Mouse (Mus musculus) testis, adult 2 months (tissue): ENCODE data around the gene Mindy2. TPM values are rescaled to one million over a fixed set of nuclear protein-coding genes. Genes with fewer than 3 reads are reported as not detected.

Source experiments
- H3K27ac ChIP-seq: fragments of 200-500 bp; 2 replicates; pipeline ENCODE4 v1.5.1; 2012; ENCODE audit warnings: low read depth, low read length; ENCODE audit not compliant: control insufficient read depth, insufficient read depth
- H3K27me3 ChIP-seq: fragments of 200-500 bp; 2 replicates; pipeline ENCODE4 v1.6.1; 2012; ENCODE audit warnings: mild to moderate bottlenecking, low read length, moderate library complexity; ENCODE audit not compliant: control insufficient read depth, insufficient read depth
- H3K36me3 ChIP-seq: fragments of 200-500 bp; 2 replicates; pipeline ENCODE4 v1.6.1; 2012; ENCODE audit warnings: mild to moderate bottlenecking, low read length; ENCODE audit not compliant: control insufficient read depth, insufficient read depth
- H3K4me1 ChIP-seq: fragments of 200-500 bp; 2 replicates; pipeline ENCODE4 v1.6.1; 2012; ENCODE audit warnings: low read length; ENCODE audit not compliant: control insufficient read depth, insufficient read depth
- H3K4me3 ChIP-seq: fragments of 200-500 bp; 2 replicates; pipeline ENCODE4 v1.5.1; 2012; ENCODE audit warnings: low read depth, mild to moderate bottlenecking, low read length, moderate library complexity, mixed read lengths; ENCODE audit not compliant: control insufficient read depth
- CTCF ChIP-seq: fragments of 200-500 bp; IDR thresholded peaks from 2 replicates; pipeline ENCODE4 v1.5.1; 2012; ENCODE audit warnings: low read depth, mild to moderate bottlenecking, inconsistent platforms, low read length, moderate library complexity; ENCODE audit not compliant: control insufficient read depth, insufficient read depth, insufficient replicate concordance
- POLR2A ChIP-seq: fragments of 200-500 bp; IDR thresholded peaks from 2 replicates; pipeline ENCODE4 v1.6.1; 2012; ENCODE audit warnings: low read depth, mild to moderate bottlenecking, inconsistent platforms, low read length, moderate library complexity; ENCODE audit not compliant: control insufficient read depth
- polyA plus RNA-seq: library from polyadenylated mRNA; depleted of rRNA; stranded (reverse); fragments of >200 nt; gene quantifications from 2 replicates; pipeline ENCODE4 v1.2.3, GENCODE M21; 2012

The Mindy2 gene
- polyA plus RNA-seq, 1 experiment, result 1.7 TPM

- no peaks in the 10 kb centered on the region; the same call in 1 of the 2 replicates for H3K4me1 ChIP-seq
- H3K36me3 ChIP-seq, result no peaks in the 10 kb centered on the region
- H3K4me3 ChIP-seq, result no peak overlapping the region
- no peak for TF ChIP-seq POLR2A
- TF ChIP-seq CTCF, result no peak
- no peak overlapping the region for H3K27ac ChIP-seq
- no peaks in the 10 kb centered on the region for H3K27me3 ChIP-seq
Observed at GRCm38 (mm10) chr9:70673656-70674055, 16.7 kb upstream of the Mindy2 start.

GRCm38 (mm10) chr9:70671772-70672579 is 15.0 kb upstream of the Mindy2 start:
- Histone ChIP-seq H3K4me3 (no peak overlapping the region), H3K4me1 (no peaks in the 10 kb centered on the region), H3K27ac (no peak overlapping the region), H3K27me3 (no peaks in the 10 kb centered on the region), H3K36me3 (no peaks in the 10 kb centered on the region)
- TF ChIP-seq POLR2A (no peak), CTCF (no peak)

- H3K27me3 ChIP-seq, result no peaks in the 10 kb centered on the region
- H3K4me3 ChIP-seq, result no peak overlapping the region
- no peaks in the 10 kb centered on the region for H3K4me1 ChIP-seq
- TF ChIP-seq CTCF, result no peak
- TF ChIP-seq POLR2A, result no peak
- H3K36me3 ChIP-seq, result no peaks in the 10 kb centered on the region
- H3K27ac ChIP-seq, result no peak overlapping the region
Observed at GRCm38 (mm10) chr9:70671278-70671677, 14.3 kb upstream of the Mindy2 start.

- TF ChIP-seq CTCF (no peak), POLR2A (no peak)
Observed at GRCm38 (mm10) chr9:70670381-70670780, 13.4 kb upstream of the Mindy2 start.

GRCm38 (mm10) chr9:70669197-70669596 is 12.2 kb upstream of the Mindy2 start:
- Histone ChIP-seq H3K4me3 (no peak overlapping the region), H3K36me3 (no peaks in the 10 kb centered on the region), H3K27me3 (no peaks in the 10 kb centered on the region), H3K27ac (no peak overlapping the region), H3K4me1 (peaks cover 4% of the 10 kb centered on the region; the same call in 1 of the 2 replicates)
- TF ChIP-seq CTCF (no peak), POLR2A (no peak)

More at GRCm38 (mm10) chr9:70670381-70670780, 13.4 kb upstream of the Mindy2 start:
- peaks cover 2% of the 10 kb centered on the region; the same call in 1 of the 2 replicates for H3K4me1 ChIP-seq
- H3K27me3 ChIP-seq, result no peaks in the 10 kb centered on the region
- H3K36me3 ChIP-seq, result no peaks in the 10 kb centered on the region
- no peak overlapping the region for H3K27ac ChIP-seq
- H3K4me3 ChIP-seq, result no peak overlapping the region

GRCm38 (mm10) chr9:70668048-70668447 is 11.1 kb upstream of the Mindy2 start:
- peaks cover 4% of the 10 kb centered on the region; the same call in 1 of the 2 replicates for H3K4me1 ChIP-seq
- no peaks in the 10 kb centered on the region for H3K27me3 ChIP-seq
- H3K27ac ChIP-seq, result no peak overlapping the region
- no peak overlapping the region for H3K4me3 ChIP-seq
- TF ChIP-seq CTCF, result no peak
- TF ChIP-seq POLR2A, result no peak
- H3K36me3 ChIP-seq, result no peaks in the 10 kb centered on the region

GRCm38 (mm10) chr9:70666811-70667210 is 9.8 kb upstream of the Mindy2 start:
- Histone ChIP-seq H3K4me1 (peaks cover 4% of the 10 kb centered on the region; the same call in 1 of the 2 replicates), H3K4me3 (no peak overlapping the region), H3K27ac (no peak overlapping the region), H3K36me3 (no peaks in the 10 kb centered on the region), H3K27me3 (no peaks in the 10 kb centered on the region)
- TF ChIP-seq CTCF (no peak), POLR2A (no peak)
